Mouse (Mus musculus) left cerebral cortex, adult 8-10 months (tissue): ENCODE data around the gene Olfr56. TPM values are rescaled to one million over a fixed set of nuclear protein-coding genes. Genes with fewer than 3 reads are reported as not detected.

Source experiments
- DNase-seq, 2 experiments: peaks; one replicate each; pipeline ENCODE4 v3.0.0; 2022; ENCODE audit warnings: low spot score in 2 of 2
- total RNA-seq, 4 experiments: library from RNA; stranded (reverse); gene quantifications; 2 replicates each; pipeline ENCODE4 v1.2.4; 2022

Gene Olfr56
- total RNA-seq, 4 experiments from 2014 or later: not detected

- no peak for DNase-seq
Measured at GRCm38 (mm10) chr11:49091171-49091570, 112.5 kb downstream of the Olfr56 start.

- DNase-seq: no peak
Measured at GRCm38 (mm10) chr11:49092053-49092586, 113.4 kb downstream of the Olfr56 start.

GRCm38 (mm10) chr11:49092786-49093185 is 114.1 kb downstream of the Olfr56 start:
- DNase-seq: no peak

- DNase-seq: no peak
Measured at GRCm38 (mm10) chr11:49093861-49094660, 115.4 kb downstream of the Olfr56 start.

GRCm38 (mm10) chr11:49095367-49095766 is 116.7 kb downstream of the Olfr56 start:
- DNase-seq: no peak

- no peak for DNase-seq
Measured at GRCm38 (mm10) chr11:49100409-49100808, 121.7 kb downstream of the Olfr56 start.

GRCm38 (mm10) chr11:49101500-49101899 is 122.8 kb downstream of the Olfr56 start:
- no peak for DNase-seq

GRCm38 (mm10) chr11:49103047-49103693 is 124.5 kb downstream of the Olfr56 start:
- peak; percentile 56 to 59 for DNase-seq

- DNase-seq: no peak
Measured at GRCm38 (mm10) chr11:49105752-49106151, 127.1 kb downstream of the Olfr56 start.

- no peak for DNase-seq
Measured at GRCm38 (mm10) chr11:49107650-49108537, 129.2 kb downstream of the Olfr56 start.

- DNase-seq: no peak
Measured at GRCm38 (mm10) chr11:49108833-49109232, 130.1 kb downstream of the Olfr56 start.

GRCm38 (mm10) chr11:49111000-49111399 is 132.3 kb downstream of the Olfr56 start:
- no peak for DNase-seq

- DNase-seq: peak in 1 of 2 experiments; percentile 36
Measured at GRCm38 (mm10) chr11:49112624-49113219, 134.0 kb downstream of the Olfr56 start.

GRCm38 (mm10) chr11:49114158-49114557 is 135.5 kb downstream of the Olfr56 start:
- no peak for DNase-seq

- no peak for DNase-seq
Measured at GRCm38 (mm10) chr11:49114774-49115173, 136.1 kb downstream of the Olfr56 start, which contains the start of gene Olfr1396. TSS of gene Olfr1396 (minus strand) at chr11:49114874.

- no peak for DNase-seq
Measured at GRCm38 (mm10) chr11:49119635-49120034, 140.9 kb downstream of the Olfr56 start.

GRCm38 (mm10) chr11:49124169-49124568 is 145.5 kb downstream of the Olfr56 start:
- DNase-seq: no peak

- no peak for DNase-seq
Measured at GRCm38 (mm10) chr11:49141974-49142373, 163.3 kb downstream of the Olfr56 start, which contains the start of gene Olfr1395. TSS of gene Olfr1395 (plus strand) at chr11:49142274.

- DNase-seq: no peak
Measured at GRCm38 (mm10) chr11:49154077-49154476, 175.4 kb downstream of the Olfr56 start, which contains the start of gene Olfr1394. TSS of gene Olfr1394 (plus strand) at chr11:49154377.
